Mouse (Mus musculus): Measurements from ENCODE around the gene Ntrk3. TPM values are rescaled to one million over a fixed set of nuclear protein-coding genes. Genes with fewer than 3 reads are reported as not detected.
A peak's percentile ranks its signal among the peaks of the same experiment; 100 is the strongest.

The Ntrk3 gene
- total RNA-seq, 2 experiments from 2014 or later = 1.4 to 3.3 TPM

GRCm38 (mm10) chr7:78388101-78388500, 349.7 kb downstream of the Ntrk3 start:
- intact Hi-C loops (cut with DNase I) = no loop called here

GRCm38 (mm10) chr7:78385971-78386370, 351.8 kb downstream of the Ntrk3 start:
- peak in 1 of 2 experiments; percentile 33 for DNase-seq
- intact Hi-C loops (cut with DNase I) = no loop called here

More at GRCm38 (mm10) chr7:78388101-78388500, 349.7 kb downstream of the Ntrk3 start:
- DNase-seq = no peak

- DNase-seq = peak; percentile 23 to 46
- intact Hi-C loops (cut with DNase I) = no loop called here
Observed at GRCm38 (mm10) chr7:78384111-78384510, 353.7 kb downstream of the Ntrk3 start.

- intact Hi-C loops (cut with DNase I) = no loop called here
- no peak for DNase-seq
Observed at GRCm38 (mm10) chr7:78382126-78382525, 355.7 kb downstream of the Ntrk3 start.

- intact Hi-C loops (cut with DNase I) = no loop called here
- DNase-seq = no peak
Observed at GRCm38 (mm10) chr7:78379784-78380183, 358.0 kb downstream of the Ntrk3 start.

GRCm38 (mm10) chr7:78378306-78378705, 359.5 kb downstream of the Ntrk3 start:
- intact Hi-C loops (cut with DNase I) = no loop called here
- no peak for DNase-seq

GRCm38 (mm10) chr7:78376875-78377274, 360.9 kb downstream of the Ntrk3 start:
- DNase-seq = no peak
- intact Hi-C loops (cut with DNase I) = no loop called here

- intact Hi-C loops (cut with DNase I) = no loop called here
- DNase-seq = no peak
Observed at GRCm38 (mm10) chr7:78361341-78362309, 376.2 kb downstream of the Ntrk3 start.

GRCm38 (mm10) chr7:78347464-78347863, 390.3 kb downstream of the Ntrk3 start:
- intact Hi-C loops (cut with DNase I) = no loop called here

GRCm38 (mm10) chr7:78333422-78333821, 404.4 kb downstream of the Ntrk3 start:
- DNase-seq = no peak
- intact Hi-C loops (cut with DNase I) = no loop called here

More at GRCm38 (mm10) chr7:78347464-78347863, 390.3 kb downstream of the Ntrk3 start:
- DNase-seq = no peak

- DNase-seq = no peak
- intact Hi-C loops (cut with DNase I) = no loop called here
Observed at GRCm38 (mm10) chr7:78328301-78328700, 409.5 kb downstream of the Ntrk3 start.

GRCm38 (mm10) chr7:78326185-78326584, 411.6 kb downstream of the Ntrk3 start:
- DNase-seq = no peak
- intact Hi-C loops (cut with DNase I) = no loop called here

- no peak for DNase-seq
- intact Hi-C loops (cut with DNase I) = no loop called here
Observed at GRCm38 (mm10) chr7:78318640-78319039, 419.2 kb downstream of the Ntrk3 start.

- no peak for DNase-seq
- intact Hi-C loops (cut with DNase I) = no loop called here
Observed at GRCm38 (mm10) chr7:78305770-78306169, 432.0 kb downstream of the Ntrk3 start.

- no peak for DNase-seq
- intact Hi-C loops (cut with DNase I) = no loop called here
Observed at GRCm38 (mm10) chr7:78305029-78305428, 432.8 kb downstream of the Ntrk3 start.

GRCm38 (mm10) chr7:78297290-78297689, 440.5 kb downstream of the Ntrk3 start:
- intact Hi-C loops (cut with DNase I) = no loop called here
- no peak for DNase-seq

GRCm38 (mm10) chr7:78294322-78294721, 443.5 kb downstream of the Ntrk3 start:
- intact Hi-C loops (cut with DNase I) = loop anchor here (5.0 kb wide), 1 partner anchor 278 kb away; no protein-coding TSS in a partner anchor
- no peak for DNase-seq

GRCm38 (mm10) chr7:78290186-78290585, 447.6 kb downstream of the Ntrk3 start:
- intact Hi-C loops (cut with DNase I) = loop anchor here (5.0 kb wide), 1 partner anchor 282 kb away; no protein-coding TSS in a partner anchor

GRCm38 (mm10) chr7:78286516-78287238, 451.1 kb downstream of the Ntrk3 start:
- intact Hi-C loops (cut with DNase I) = no loop called here

More at GRCm38 (mm10) chr7:78290186-78290585, 447.6 kb downstream of the Ntrk3 start:
- DNase-seq = no peak

GRCm38 (mm10) chr7:78269506-78270250, 468.1 kb downstream of the Ntrk3 start:
- no peak for DNase-seq
- intact Hi-C loops (cut with DNase I) = no loop called here

More at GRCm38 (mm10) chr7:78286516-78287238, 451.1 kb downstream of the Ntrk3 start:
- no peak for DNase-seq
